Mouse (Mus musculus) megakaryocyte, embryonic 14.5 days (primary cell): ENCODE results near the gene Hdac4.

Source experiments
- FLI1 ChIP-seq: IDR thresholded peaks from 2 replicates; pipeline ENCODE4 v1.6.1; 2012; ENCODE audit warnings: low read length, inconsistent platforms, mixed read lengths
- GATA1 ChIP-seq: IDR thresholded peaks from 3 replicates; pipeline ENCODE4 v1.6.1; 2012; ENCODE audit warnings: mixed read lengths, low read length, inconsistent platforms, borderline replicate concordance

DNA sequence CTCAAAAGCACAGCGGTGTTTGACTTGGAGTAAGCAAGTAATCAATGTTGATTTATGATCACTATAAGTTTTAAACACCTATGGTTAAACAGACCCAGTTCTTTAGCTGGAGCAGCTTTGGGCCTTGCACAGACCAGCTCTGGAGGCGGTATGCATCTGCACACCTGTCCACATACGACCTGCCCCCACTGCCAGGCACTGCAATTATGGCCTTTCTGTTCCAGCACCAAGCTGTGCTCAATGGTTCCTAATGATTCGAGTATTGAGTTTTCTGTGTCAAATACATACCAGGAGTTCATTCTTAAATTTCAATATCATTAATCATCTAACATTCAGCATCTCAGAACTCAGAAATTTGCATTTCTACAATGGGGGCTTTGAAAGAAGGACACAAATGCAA, 52.7 kb downstream of the Hdac4 start:
- no peak for TF ChIP-seq GATA1
- no peak for TF ChIP-seq FLI1
